Mouse (Mus musculus): ENCODE results near the gene Fas.

GRCm38 (mm10) chr19:34293376-34293947 is 3.0 kb downstream of the Fas start:
- TF ChIP-seq POLR2A (IDR thresholded peaks at IDR 0.05; ENCODE audit: borderline replicate concordance, extremely low read depth, insufficient read depth, insufficient read length, poor library complexity, severe bottlenecking) (no peak), CTCF (IDR thresholded peaks at IDR 0.05; ENCODE audit: borderline replicate concordance, extremely low read depth, insufficient read depth, insufficient read length) (no peak)

Measured in brain, embryonic 14.5 days (tissue).